Mouse (Mus musculus) MEL (cell line): ENCODE measurements around the gene Pxn. TPM values are rescaled to one million over a fixed set of nuclear protein-coding genes. Genes with fewer than 3 reads are reported as not detected.

Experiments used
- DNase-seq: peaks from one replicate; pipeline ENCODE4 v3.0.0; 2011; ENCODE audit warnings: low read depth, low spot score
- H3K27ac ChIP-seq: 2 replicates; pipeline ENCODE4 v1.5.1; 2012; ENCODE audit warnings: low read depth, mild to moderate bottlenecking, control low read depth, low read length, moderate library complexity; ENCODE audit not compliant: control insufficient read depth
- H3K27me3 ChIP-seq, 2 experiments: fragments of 150-350 bp in 1 of 2; sonication (generic) in 1 of 2; 2 replicates each; pipeline ENCODE4 v1.6.1; 2012; ENCODE audit warnings: low read length in 2 of 2, mild to moderate bottlenecking in 2 of 2, improper control_type of control experiment in 1 of 2, moderate library complexity in 1 of 2; ENCODE audit not compliant: insufficient read depth in 2 of 2, control insufficient read depth in 1 of 2
- H3K36me3 ChIP-seq, 2 experiments: 2 replicates each; pipeline ENCODE4 v1.6.1; 2012 to 2014; ENCODE audit warnings: low read length in 2 of 2, improper control_type of control experiment in 1 of 2, inconsistent platforms in 1 of 2, mild to moderate bottlenecking in 1 of 2; ENCODE audit not compliant: insufficient read depth in 2 of 2, control insufficient read depth in 1 of 2
- H3K4me1 ChIP-seq, 2 experiments: fragments of 150-350 bp in 1 of 2; sonication (generic) in 1 of 2; 2 replicates each; pipeline ENCODE4 v1.6.1; 2012; ENCODE audit warnings: low read length in 2 of 2, improper control_type of control experiment in 1 of 2, mild to moderate bottlenecking in 1 of 2; ENCODE audit not compliant: insufficient read depth in 2 of 2, control insufficient read depth in 1 of 2
- H3K4me3 ChIP-seq, 2 experiments: fragments of 150-350 bp in 1 of 2; sonication (generic) in 1 of 2; 2 replicates each; pipeline ENCODE4 v1.5.1; 2012; ENCODE audit warnings: low read depth in 2 of 2, low read length in 2 of 2, mild to moderate bottlenecking in 2 of 2, moderate library complexity in 2 of 2, control low read depth in 1 of 2, improper control_type of control experiment in 1 of 2; ENCODE audit not compliant: control insufficient read depth in 1 of 2, insufficient read depth in 1 of 2
- H3K79me2 ChIP-seq: 2 replicates; pipeline ENCODE4 v1.6.1; 2012; ENCODE audit warnings: mild to moderate bottlenecking, low read length, moderate library complexity; ENCODE audit not compliant: control insufficient read depth, poor library complexity, insufficient read depth
- H3K9ac ChIP-seq: 2 replicates; pipeline ENCODE4 v1.6.1; 2012; ENCODE audit warnings: low read depth, mild to moderate bottlenecking, control low read depth, low read length, moderate library complexity; ENCODE audit not compliant: control insufficient read depth, poor library complexity, severe bottlenecking
- H3K9me3 ChIP-seq: fragments of 150-350 bp; sonication (generic); replicated peaks from 2 replicates; pipeline ENCODE4 v1.6.1; 2012; ENCODE audit warnings: mild to moderate bottlenecking, low read length, improper control_type of control experiment, moderate library complexity; ENCODE audit not compliant: insufficient read depth
- CHD1 ChIP-seq: IDR thresholded peaks from 2 replicates; pipeline ENCODE4 v1.6.1; 2012; ENCODE audit warnings: low read depth, mild to moderate bottlenecking, inconsistent platforms, low read length, improper control_type of control experiment
- CHD2 ChIP-seq: IDR thresholded peaks from 2 replicates; pipeline ENCODE4 v1.6.1; 2011; ENCODE audit warnings: low read length, improper control_type of control experiment
- E2F4 ChIP-seq: IDR thresholded peaks from 2 replicates; pipeline ENCODE4 v1.6.1; 2011; ENCODE audit warnings: low read depth, low read length, improper control_type of control experiment, borderline replicate concordance
- ELF1 ChIP-seq: IDR thresholded peaks from 2 replicates; pipeline ENCODE4 v1.6.1; 2014; ENCODE audit warnings: low read depth, mild to moderate bottlenecking, inconsistent platforms, low read length, improper control_type of control experiment, moderate library complexity
- EP300 ChIP-seq, 2 experiments: IDR thresholded peaks; 2 replicates each; pipeline ENCODE4 v1.6.1; 2011; ENCODE audit warnings: improper control_type of control experiment in 2 of 2, low read length in 2 of 2, low read depth in 1 of 2, mild to moderate bottlenecking in 1 of 2
- ETS1 ChIP-seq: IDR thresholded peaks from 2 replicates; pipeline ENCODE4 v1.6.1; 2012; ENCODE audit warnings: low read depth, mild to moderate bottlenecking, inconsistent platforms, low read length, improper control_type of control experiment, moderate library complexity
- GATA1 ChIP-seq: IDR thresholded peaks from 2 replicates; pipeline ENCODE4 v1.6.1; 2011; ENCODE audit warnings: low read depth, low read length, improper control_type of control experiment
- HCFC1 ChIP-seq: IDR thresholded peaks from 2 replicates; pipeline ENCODE4 v1.6.1; 2012; ENCODE audit warnings: low read depth, mild to moderate bottlenecking, inconsistent platforms, low read length, improper control_type of control experiment, moderate library complexity
- JUND ChIP-seq: IDR thresholded peaks from 2 replicates; pipeline ENCODE4 v1.6.1; 2011; ENCODE audit warnings: low read depth, mild to moderate bottlenecking, improper control_type of control experiment, low read length
- KAT2A ChIP-seq: conservative IDR thresholded peaks from 2 replicates; pipeline ENCODE4 v1.6.1; 2012; ENCODE audit warnings: low read depth, low read length, improper control_type of control experiment, inconsistent platforms
- MXI1 ChIP-seq: IDR thresholded peaks from 2 replicates; pipeline ENCODE4 v1.6.1; 2011; ENCODE audit warnings: mild to moderate bottlenecking, low read depth, low read length, improper control_type of control experiment
- MYB ChIP-seq: IDR thresholded peaks from 2 replicates; pipeline ENCODE4 v1.6.1; 2011; ENCODE audit warnings: mild to moderate bottlenecking, low read depth, low read length, improper control_type of control experiment
- NELFE ChIP-seq: IDR thresholded peaks from 2 replicates; pipeline ENCODE4 v1.6.1; 2011; ENCODE audit warnings: low read depth, low read length, improper control_type of control experiment
- POLR2A ChIP-seq, 2 experiments: IDR thresholded peaks; 2 replicates each; pipeline ENCODE4 v1.6.1; 2011 to 2012; ENCODE audit warnings: low read length in 2 of 2, mild to moderate bottlenecking in 2 of 2, control low read depth in 1 of 2, improper control_type of control experiment in 1 of 2, low read depth in 1 of 2, moderate library complexity in 1 of 2; ENCODE audit not compliant: control insufficient read depth in 1 of 2, insufficient read depth in 1 of 2, poor library complexity in 1 of 2
- POLR2AphosphoS2 ChIP-seq: IDR thresholded peaks from 2 replicates; pipeline ENCODE4 v1.6.1; 2011; ENCODE audit warnings: low read length, improper control_type of control experiment
- RCOR1 ChIP-seq: IDR thresholded peaks from 2 replicates; pipeline ENCODE4 v1.6.1; 2012; ENCODE audit warnings: low read depth, mild to moderate bottlenecking, inconsistent platforms, low read length, improper control_type of control experiment
- SIN3A ChIP-seq: IDR thresholded peaks from 2 replicates; pipeline ENCODE4 v1.6.1; 2012; ENCODE audit warnings: low read length, improper control_type of control experiment, inconsistent platforms
- SMC3 ChIP-seq: IDR thresholded peaks from 2 replicates; pipeline ENCODE4 v1.6.1; 2011; ENCODE audit warnings: low read depth, low read length, improper control_type of control experiment
- TBP ChIP-seq: IDR thresholded peaks from 2 replicates; pipeline ENCODE4 v1.8.0; 2011; ENCODE audit warnings: low read depth, low read length, improper control_type of control experiment
- USF1 ChIP-seq: IDR thresholded peaks from 2 replicates; pipeline ENCODE4 v1.6.1; 2014; ENCODE audit warnings: low read depth, mild to moderate bottlenecking, inconsistent platforms, low read length, improper control_type of control experiment, moderate library complexity
- ZKSCAN1 ChIP-seq: IDR thresholded peaks from 2 replicates; pipeline ENCODE4 v1.6.1; 2012; ENCODE audit warnings: low read depth, mild to moderate bottlenecking, inconsistent platforms, low read length, improper control_type of control experiment, moderate library complexity
- ZNF384 ChIP-seq: IDR thresholded peaks from 2 replicates; pipeline ENCODE4 v1.6.1; 2012; ENCODE audit warnings: low read depth, mild to moderate bottlenecking, inconsistent platforms, low read length, improper control_type of control experiment
- polyA plus RNA-seq, 2 experiments: library from polyadenylated mRNA; stranded (reverse) in 1 of 2; unstranded in 1 of 2; fragments of >175 nt in 1 of 2; fragments of >200 nt in 1 of 2; gene quantifications; 2 replicates each; pipeline versions ENCODE4 v1.2.1 to v1.2.4; 2012; ENCODE audit warnings: low replicate concordance in 2 of 2, low read depth in 1 of 2; ENCODE audit not compliant: insufficient read length in 2 of 2, insufficient read depth in 1 of 2, missing spikeins in 1 of 2
- total RNA-seq: library from RNA; depleted of rRNA; stranded (reverse); fragments of 300-350 nt; gene quantifications from 2 replicates; pipeline ENCODE4 v1.2.3, GENCODE M21; 2012

Gene Pxn
- total and polyA plus RNA-seq, 3 experiments, result 15.2 to 167 (median 29.2) TPM

- no peak overlapping the region for H3K4me3 ChIP-seq
- no peaks in the 10 kb centered on the region for H3K36me3 ChIP-seq
- no peak overlapping the region for H3K27ac ChIP-seq
- no peak for DNase-seq
- H3K27me3 ChIP-seq, result no peaks in the 10 kb centered on the region
- no peaks in the 10 kb centered on the region for H3K9me3 ChIP-seq
- H3K9ac ChIP-seq, result no peak overlapping the region
- H3K79me2 ChIP-seq, result no peaks in the 10 kb centered on the region
- H3K4me1 ChIP-seq, result 0 out of 4 replicates have a peak, but pooled peaks cover 0 to 4% of the 10 kb centered on the region in 2 experiments
- TF ChIP-seq EP300 (IDR thresholded peaks at IDR 0.05; ENCODE audit: low read depth in 1 of 2, low read length in 2 of 2), result no peak
- TF ChIP-seq POLR2A (IDR thresholded peaks at IDR 0.05; ENCODE audit: control insufficient read depth in 1 of 2, insufficient read depth in 1 of 2, low read depth in 1 of 2, low read length in 2 of 2, poor library complexity in 1 of 2), result no peak
- TF ChIP-seq RCOR1, result no peak
- TF ChIP-seq USF1, result no peak
- no peak for TF ChIP-seq ZNF384
- no peak for TF ChIP-seq CHD1
- no peak for TF ChIP-seq NELFE
Measured at GRCm38 (mm10) chr5:115525416-115525815, 18.9 kb downstream of the Pxn start.

GRCm38 (mm10) chr5:115525943-115526342 is 19.5 kb downstream of the Pxn start:
- Histone ChIP-seq H3K79me2 (no peaks in the 10 kb centered on the region), H3K36me3 (no peaks in the 10 kb centered on the region), H3K4me3 (no peak overlapping the region), H3K27me3 (no peaks in the 10 kb centered on the region), H3K27ac (no peak overlapping the region), H3K9ac (no peak overlapping the region), H3K4me1 (peaks cover 0 to 5% of the 10 kb centered on the region in 2 experiments; a peak in 1 of 4 replicates), H3K9me3 (no peaks in the 10 kb centered on the region)
- no peak for DNase-seq
- TF ChIP-seq HCFC1 (no peak), ZKSCAN1 (no peak), TBP (no peak), GATA1 (no peak), MXI1 (no peak), JUND (no peak), E2F4 (no peak), KAT2A (no peak), ETS1 (no peak)

GRCm38 (mm10) chr5:115526456-115527202 is 20.2 kb downstream of the Pxn start:
- H3K27me3 ChIP-seq, result no peaks in the 10 kb centered on the region
- H3K79me2 ChIP-seq, result no peaks in the 10 kb centered on the region
- DNase-seq, result no peak
- no peak overlapping the region for H3K27ac ChIP-seq
- no peak overlapping the region for H3K4me3 ChIP-seq
- no peak overlapping the region for H3K9ac ChIP-seq
- no peaks in the 10 kb centered on the region for H3K9me3 ChIP-seq
- no peak for TF ChIP-seq GATA1
- no peak for TF ChIP-seq KAT2A
- no peak for TF ChIP-seq MYB
- TF ChIP-seq POLR2AphosphoS2, result no peak
- TF ChIP-seq E2F4, result no peak
- no peak for TF ChIP-seq MXI1
- no peak for TF ChIP-seq CHD2
- TF ChIP-seq ELF1, result no peak
- no peak for TF ChIP-seq SMC3
- no peak for TF ChIP-seq POLR2A (IDR thresholded peaks at IDR 0.05; ENCODE audit: control insufficient read depth in 1 of 2, insufficient read depth in 1 of 2, low read depth in 1 of 2, low read length in 2 of 2, poor library complexity in 1 of 2)
- no peak for TF ChIP-seq USF1
- no peak for TF ChIP-seq EP300 (IDR thresholded peaks at IDR 0.05; ENCODE audit: low read depth in 1 of 2, low read length in 2 of 2)
- no peak for TF ChIP-seq SIN3A
- H3K4me1 ChIP-seq, result peaks cover 0 to 11% of the 10 kb centered on the region in 2 experiments; a peak in 1 of 4 replicates
- no peaks in the 10 kb centered on the region for H3K36me3 ChIP-seq
